Mouse (Mus musculus): ENCODE measurements around the gene Chrnb2. TPM values are rescaled to one million over a fixed set of nuclear protein-coding genes. Genes with fewer than 3 reads are reported as not detected.
"Not testable (repeated sequence)": the region's sequence is repeated elsewhere in the genome, so short reads cannot be mapped to it uniquely, and the experiment has no call there.

Chrnb2 gene
- polyA plus RNA-seq, 1 experiment from 2014 or later, result 0.27 TPM

DNA sequence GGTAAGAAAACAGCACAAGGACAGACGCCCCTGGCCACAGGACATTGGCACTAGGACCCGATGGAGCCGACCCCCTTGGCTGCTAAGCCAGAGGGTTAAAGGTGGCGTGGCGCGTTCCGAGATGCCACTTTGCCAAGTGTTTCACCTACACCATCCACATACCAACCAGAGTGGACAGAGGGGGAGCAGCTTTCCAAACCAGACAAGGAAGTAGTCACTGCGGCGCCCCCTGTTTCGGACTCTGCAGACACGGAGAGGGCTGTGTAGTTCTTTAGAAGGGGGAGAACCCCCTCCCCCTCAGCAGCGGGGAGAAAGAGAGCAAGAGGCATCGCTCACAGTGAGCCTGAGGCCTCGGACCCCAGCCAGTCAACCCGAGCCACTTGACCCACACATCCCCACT is 38.4 kb upstream of the Chrnb2 start:
- Histone ChIP-seq H3K9ac (ENCODE audit: low read depth, low read length) (no peak overlapping the region), H3K9me3 (replicated peaks; ENCODE audit: control insufficient read depth, low read length) (no peaks in the 10 kb centered on the region), H3K4me2 (no peak overlapping the region), H3K4me3 (ENCODE audit: low read depth, low read length) (no peak overlapping the region), H3K27ac (ENCODE audit: low read depth, low read length) (no peak overlapping the region), H3K27me3 (ENCODE audit: control insufficient read depth, insufficient read depth, low read length) (no peaks in the 10 kb centered on the region), H3K4me1 (ENCODE audit: control insufficient read depth, insufficient read depth, low read length) (no peaks in the 10 kb centered on the region), H3K36me3 (ENCODE audit: control insufficient read depth, insufficient read depth, low read length) (no peaks in the 10 kb centered on the region)
- no peak for ATAC-seq (replicated peaks; ENCODE audit: insufficient number of reproducible peaks, low FRiP score, low TSS enrichment)
- 69% methylated on average over 15 of the region's 15 CpGs for WGBS (ENCODE audit: insufficient replicate concordance)

GRCm38 (mm10) chr3:89801507-89801847 is 37.0 kb upstream of the Chrnb2 start:
- Histone ChIP-seq H3K27me3 (ENCODE audit: control insufficient read depth, insufficient read depth, low read length) (no peaks in the 10 kb centered on the region), H3K4me1 (ENCODE audit: control insufficient read depth, insufficient read depth, low read length) (no peaks in the 10 kb centered on the region), H3K4me2 (no peak overlapping the region), H3K27ac (ENCODE audit: low read depth, low read length) (no peak overlapping the region), H3K36me3 (ENCODE audit: control insufficient read depth, insufficient read depth, low read length) (no peaks in the 10 kb centered on the region), H3K4me3 (ENCODE audit: low read depth, low read length) (no peak overlapping the region), H3K9ac (ENCODE audit: low read depth, low read length) (no peak overlapping the region), H3K9me3 (replicated peaks; ENCODE audit: control insufficient read depth, low read length) (no peaks in the 10 kb centered on the region)
- no peak for ATAC-seq (replicated peaks; ENCODE audit: insufficient number of reproducible peaks, low FRiP score, low TSS enrichment)
- 27% methylated on average over 3 of the region's 3 CpGs for WGBS (ENCODE audit: insufficient replicate concordance)

- Histone ChIP-seq H3K27me3 (ENCODE audit: control insufficient read depth, insufficient read depth, low read length) (no peaks in the 10 kb centered on the region), H3K4me3 (ENCODE audit: low read depth, low read length) (no peak overlapping the region), H3K4me1 (ENCODE audit: control insufficient read depth, insufficient read depth, low read length) (no peaks in the 10 kb centered on the region), H3K36me3 (ENCODE audit: control insufficient read depth, insufficient read depth, low read length) (no peaks in the 10 kb centered on the region), H3K27ac (ENCODE audit: low read depth, low read length) (no peak overlapping the region), H3K9me3 (replicated peaks; ENCODE audit: control insufficient read depth, low read length) (no peaks in the 10 kb centered on the region), H3K4me2 (no peak overlapping the region), H3K9ac (ENCODE audit: low read depth, low read length) (no peak overlapping the region)
- no peak for ATAC-seq (replicated peaks; ENCODE audit: insufficient number of reproducible peaks, low FRiP score, low TSS enrichment)
- WGBS (ENCODE audit: insufficient replicate concordance), result 63% methylated on average over 5 of the region's 5 CpGs
Observed at GRCm38 (mm10) chr3:89800774-89801506, 36.5 kb upstream of the Chrnb2 start.

- H3K4me3 ChIP-seq (ENCODE audit: low read depth, low read length); H3K27me3 ChIP-seq (ENCODE audit: control insufficient read depth, insufficient read depth, low read length); H3K4me2 ChIP-seq; H3K4me1 ChIP-seq (ENCODE audit: control insufficient read depth, insufficient read depth, low read length); H3K36me3 ChIP-seq (ENCODE audit: control insufficient read depth, insufficient read depth, low read length); H3K27ac ChIP-seq (ENCODE audit: low read depth, low read length); H3K9me3 ChIP-seq (replicated peaks; ENCODE audit: control insufficient read depth, low read length); ATAC-seq (replicated peaks; ENCODE audit: insufficient number of reproducible peaks, low FRiP score, low TSS enrichment); H3K9ac ChIP-seq (ENCODE audit: low read depth, low read length): not testable (repeated sequence)
- 39% methylated on average over 3 of the region's 3 CpGs for WGBS (ENCODE audit: insufficient replicate concordance)
Observed at GRCm38 (mm10) chr3:89800078-89800477, 35.6 kb upstream of the Chrnb2 start.

- Histone ChIP-seq H3K27ac (ENCODE audit: low read depth, low read length) (no peak overlapping the region), H3K4me2 (peak overlapping the region; percentile 65), H3K36me3 (ENCODE audit: control insufficient read depth, insufficient read depth, low read length) (no peaks in the 10 kb centered on the region), H3K4me1 (ENCODE audit: control insufficient read depth, insufficient read depth, low read length) (no peaks in the 10 kb centered on the region), H3K4me3 (ENCODE audit: low read depth, low read length) (peak overlapping the region; percentile 37), H3K27me3 (ENCODE audit: control insufficient read depth, insufficient read depth, low read length) (no peaks in the 10 kb centered on the region), H3K9me3 (replicated peaks; ENCODE audit: control insufficient read depth, low read length) (no peaks in the 10 kb centered on the region), H3K9ac (ENCODE audit: low read depth, low read length) (peak overlapping the region; percentile 54)
- WGBS (ENCODE audit: insufficient replicate concordance), result 3% methylated on average over 13 of the region's 13 CpGs
- no peak for ATAC-seq (replicated peaks; ENCODE audit: insufficient number of reproducible peaks, low FRiP score, low TSS enrichment)
Observed at GRCm38 (mm10) chr3:89799476-89799875, 35.0 kb upstream of the Chrnb2 start.

GRCm38 (mm10) chr3:89798518-89798917 is 34.1 kb upstream of the Chrnb2 start:
- Histone ChIP-seq H3K9ac (ENCODE audit: low read depth, low read length) (no peak overlapping the region), H3K4me3 (ENCODE audit: low read depth, low read length) (no peak overlapping the region), H3K4me2 (no peak overlapping the region), H3K27ac (ENCODE audit: low read depth, low read length) (no peak overlapping the region), H3K9me3 (replicated peaks; ENCODE audit: control insufficient read depth, low read length) (no peaks in the 10 kb centered on the region), H3K4me1 (ENCODE audit: control insufficient read depth, insufficient read depth, low read length) (no peaks in the 10 kb centered on the region), H3K27me3 (ENCODE audit: control insufficient read depth, insufficient read depth, low read length) (no peaks in the 10 kb centered on the region), H3K36me3 (ENCODE audit: control insufficient read depth, insufficient read depth, low read length) (no peaks in the 10 kb centered on the region)
- WGBS (ENCODE audit: insufficient replicate concordance), result 80% methylated on average over 3 of the region's 3 CpGs
- no peak for ATAC-seq (replicated peaks; ENCODE audit: insufficient number of reproducible peaks, low FRiP score, low TSS enrichment)

- 38% methylated on average over 4 of the region's 4 CpGs for WGBS (ENCODE audit: insufficient replicate concordance)
- Histone ChIP-seq H3K4me2 (no peak overlapping the region), H3K9me3 (replicated peaks; ENCODE audit: control insufficient read depth, low read length) (no peaks in the 10 kb centered on the region), H3K27me3 (ENCODE audit: control insufficient read depth, insufficient read depth, low read length) (no peaks in the 10 kb centered on the region), H3K4me1 (ENCODE audit: control insufficient read depth, insufficient read depth, low read length) (no peaks in the 10 kb centered on the region), H3K4me3 (ENCODE audit: low read depth, low read length) (no peak overlapping the region), H3K27ac (ENCODE audit: low read depth, low read length) (no peak overlapping the region), H3K36me3 (ENCODE audit: control insufficient read depth, insufficient read depth, low read length) (no peaks in the 10 kb centered on the region), H3K9ac (ENCODE audit: low read depth, low read length) (no peak overlapping the region)
- no peak for ATAC-seq (replicated peaks; ENCODE audit: insufficient number of reproducible peaks, low FRiP score, low TSS enrichment)
Observed at GRCm38 (mm10) chr3:89796358-89796757, 31.9 kb upstream of the Chrnb2 start.

GRCm38 (mm10) chr3:89795746-89796145 is 31.3 kb upstream of the Chrnb2 start:
- Histone ChIP-seq H3K9me3 (replicated peaks; ENCODE audit: control insufficient read depth, low read length) (no peaks in the 10 kb centered on the region), H3K4me1 (ENCODE audit: control insufficient read depth, insufficient read depth, low read length) (no peaks in the 10 kb centered on the region), H3K36me3 (ENCODE audit: control insufficient read depth, insufficient read depth, low read length) (no peaks in the 10 kb centered on the region), H3K4me2 (no peak overlapping the region), H3K4me3 (ENCODE audit: low read depth, low read length) (no peak overlapping the region), H3K27ac (ENCODE audit: low read depth, low read length) (no peak overlapping the region), H3K9ac (ENCODE audit: low read depth, low read length) (no peak overlapping the region), H3K27me3 (ENCODE audit: control insufficient read depth, insufficient read depth, low read length) (no peaks in the 10 kb centered on the region)
- ATAC-seq (replicated peaks; ENCODE audit: insufficient number of reproducible peaks, low FRiP score, low TSS enrichment), result no peak
- WGBS (ENCODE audit: insufficient replicate concordance), result 68% methylated on average over 5 of the region's 5 CpGs

GRCm38 (mm10) chr3:89794616-89795015 is 30.2 kb upstream of the Chrnb2 start:
- Histone ChIP-seq H3K9me3 (replicated peaks; ENCODE audit: control insufficient read depth, low read length) (no peaks in the 10 kb centered on the region), H3K27me3 (ENCODE audit: control insufficient read depth, insufficient read depth, low read length) (no peaks in the 10 kb centered on the region), H3K27ac (ENCODE audit: low read depth, low read length) (no peak overlapping the region), H3K36me3 (ENCODE audit: control insufficient read depth, insufficient read depth, low read length) (no peaks in the 10 kb centered on the region), H3K4me3 (ENCODE audit: low read depth, low read length) (no peak overlapping the region), H3K4me1 (ENCODE audit: control insufficient read depth, insufficient read depth, low read length) (no peaks in the 10 kb centered on the region), H3K4me2 (no peak overlapping the region), H3K9ac (ENCODE audit: low read depth, low read length) (no peak overlapping the region)
- ATAC-seq (replicated peaks; ENCODE audit: insufficient number of reproducible peaks, low FRiP score, low TSS enrichment), result no peak
- 58% methylated on average over 2 of the region's 2 CpGs for WGBS (ENCODE audit: insufficient replicate concordance)
